Mouse (Mus musculus) megakaryocyte, embryonic 14.5 days (primary cell): ENCODE results near the gene Agmo.

Experiments
- FLI1 ChIP-seq: IDR thresholded peaks from 2 replicates; pipeline ENCODE4 v1.6.1; 2012; ENCODE audit warnings: low read length, inconsistent platforms, mixed read lengths
- GATA1 ChIP-seq: IDR thresholded peaks from 3 replicates; pipeline ENCODE4 v1.6.1; 2012; ENCODE audit warnings: mixed read lengths, low read length, inconsistent platforms, borderline replicate concordance

DNA sequence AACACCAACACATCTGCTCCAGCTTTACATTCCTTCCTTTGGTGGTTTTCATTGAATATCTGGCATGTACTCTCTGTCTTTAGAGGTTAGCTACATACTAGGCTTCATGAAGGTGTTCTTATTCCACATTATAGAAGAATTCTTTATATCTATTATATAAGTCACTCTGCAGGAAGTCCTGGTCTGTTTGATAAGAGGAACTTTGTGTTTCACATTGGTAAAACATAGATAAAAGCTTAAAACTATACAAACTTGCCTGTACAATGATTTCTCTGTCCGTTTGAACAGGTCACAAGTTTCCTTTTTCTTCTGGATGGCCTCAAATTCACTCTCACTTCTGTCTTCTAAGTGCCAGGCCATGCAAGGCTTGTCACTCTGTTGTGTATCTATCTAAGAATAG lies 316.8 kb downstream of the Agmo start:
- TF ChIP-seq GATA1 (no peak), FLI1 (no peak)
